ENCODE assay signal across 12 mouse cellular contexts in the genomic region with DNA sequence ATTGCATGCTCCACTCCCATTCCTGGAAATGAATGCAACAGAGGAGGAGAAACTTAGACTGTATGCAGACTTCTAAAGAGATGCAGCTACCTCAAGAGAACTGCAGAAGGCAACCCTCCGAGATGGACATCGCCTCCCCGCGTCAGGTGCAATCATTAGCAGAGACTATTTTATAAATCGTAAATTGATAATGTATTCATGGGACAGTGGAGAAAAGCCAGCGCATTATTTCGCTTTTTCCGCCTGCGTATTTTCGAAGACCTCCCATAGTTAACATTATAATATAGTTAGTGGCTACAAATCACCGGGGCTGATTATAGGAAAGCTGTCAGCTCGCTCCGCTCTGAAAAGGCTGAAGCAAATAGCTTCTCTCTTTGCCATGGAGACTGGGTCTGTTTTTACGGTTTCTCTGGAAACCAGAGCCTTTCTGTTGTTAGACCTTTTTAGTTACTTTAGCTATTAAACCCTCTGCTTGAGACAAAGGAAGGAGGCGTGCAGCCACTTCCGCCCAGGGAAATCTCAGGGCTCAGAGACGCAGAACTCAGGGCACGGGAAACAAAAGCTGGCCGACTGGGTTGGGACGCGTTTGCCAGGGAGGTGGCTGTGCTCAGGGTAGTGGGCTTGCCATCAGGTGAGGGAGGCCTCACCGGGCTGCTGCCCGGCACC.
DNase-seq lines count a peak whose midpoint lies in the region; ATAC-seq lines count a peak whose summit lies in the region.
"Had no signal": no experiment of that assay in that cellular context is flagged by ENCODE, and none has a peak within 500 bp of the region (broad histone marks: within the 10 kb centered on the region; RNA-seq: fewer than 3 reads in every experiment).

No protein-coding gene starts in this region.

- H3K27ac ChIP-seq in embryonic facial prominence, embryonic 10.5 days (replicated peaks): peak overlapping the region; percentile 64
- H3K27ac ChIP-seq in hindbrain, embryonic 14.5 days: peak overlapping the region; percentile 72
- H3K27ac ChIP-seq in midbrain, embryonic 14.5 days (replicated peaks; ENCODE audit: low read depth, low read length): peak overlapping the region; percentile 77
- H3K27ac ChIP-seq: heart, adult 2 months; liver, embryonic 15.5 days had no signal

- H3K4me2 ChIP-seq in hindbrain, embryonic 14.5 days (replicated peaks): peak overlapping the region; percentile 37
- peak overlapping the region; percentile 43 for H3K4me2 ChIP-seq in midbrain, embryonic 14.5 days (ENCODE audit: low read length)
- H3K4me2 ChIP-seq: liver, embryonic 15.5 days had no signal

- peaks cover 74% of the 10 kb centered on the region for H3K27me3 ChIP-seq in embryonic facial prominence, embryonic 10.5 days (replicated peaks; ENCODE audit: low read depth, poor library complexity, severe bottlenecking)
- H3K27me3 ChIP-seq in hindbrain, embryonic 14.5 days (ENCODE audit: control insufficient read depth, insufficient read depth, low read length): peaks cover 44% of the 10 kb centered on the region
- peaks cover 36% of the 10 kb centered on the region for H3K27me3 ChIP-seq in midbrain, embryonic 14.5 days (ENCODE audit: control insufficient read depth, insufficient read depth, low read length)

- 57% methylated on average over 23 of the region's 23 CpGs for WGBS in embryonic facial prominence, embryonic 10.5 days
- WGBS in hindbrain, embryonic 14.5 days: 11% methylated on average over 23 of the region's 23 CpGs
- WGBS in midbrain, embryonic 14.5 days: 9% methylated on average over 23 of the region's 23 CpGs

- H3K36me3 ChIP-seq in embryonic facial prominence, embryonic 10.5 days (replicated peaks): no peaks in the 10 kb centered on the region
- H3K36me3 ChIP-seq in hindbrain, embryonic 14.5 days (replicated peaks; ENCODE audit: control insufficient read depth, insufficient read depth): no peaks in the 10 kb centered on the region
- H3K36me3 ChIP-seq in midbrain, embryonic 14.5 days (ENCODE audit: control insufficient read depth, insufficient read depth, low read length): no peaks in the 10 kb centered on the region
- H3K36me3 ChIP-seq: liver, embryonic 15.5 days had no signal

- H3K4me3 ChIP-seq in embryonic facial prominence, embryonic 10.5 days: no peak overlapping the region
- no peak overlapping the region for H3K4me3 ChIP-seq in hindbrain, embryonic 14.5 days (replicated peaks; ENCODE audit: low read length)
- no peak overlapping the region for H3K4me3 ChIP-seq in midbrain, embryonic 14.5 days (replicated peaks; ENCODE audit: low read depth, low read length)
- H3K4me3 ChIP-seq: erythroblast, embryonic 14.5 days; heart, adult 2 months; liver, embryonic 15.5 days had no signal

- DNase-seq in brain, adult 2 months (ENCODE audit: low read depth, low spot score): peak; percentile 59
- DNase-seq in embryonic facial prominence, embryonic 10.5 days (ENCODE audit: low spot score): peak; percentile 25
- DNase-seq in hindbrain, embryonic 14.5 days (ENCODE audit: low spot score): peak; percentile 57
- DNase-seq in midbrain, embryonic 14.5 days: peak; percentile 77
- no peak for DNase-seq in retina, embryonic 14.5 days (ENCODE audit: low spot score)
- no peak for DNase-seq in urinary bladder, adult 18-20 months (ENCODE audit: low spot score in 2 of 2)
- DNase-seq in urinary bladder, postnatal 25 days (ENCODE audit: low spot score): no peak
- DNase-seq in spleen, postnatal 36 days (ENCODE audit: low spot score in 2 of 2): no peak
- DNase-seq: heart, adult 2 months; thymus, adult 18-20 months had no signal

- peak overlapping the region; percentile 39 for H3K9ac ChIP-seq in hindbrain, embryonic 14.5 days
- H3K9ac ChIP-seq in midbrain, embryonic 14.5 days (replicated peaks; ENCODE audit: low read length): peak overlapping the region; percentile 18; the same call in 1 of the 2 replicates
- H3K9ac ChIP-seq: liver, embryonic 15.5 days had no signal

- no peaks in the 10 kb centered on the region for H3K9me3 ChIP-seq in embryonic facial prominence, embryonic 10.5 days
- no peaks in the 10 kb centered on the region for H3K9me3 ChIP-seq in hindbrain, embryonic 14.5 days (ENCODE audit: control insufficient read depth, low read length)
- no peaks in the 10 kb centered on the region for H3K9me3 ChIP-seq in midbrain, embryonic 14.5 days (ENCODE audit: control insufficient read depth, low read length)
- H3K9me3 ChIP-seq: liver, embryonic 15.5 days had no signal

- peak; percentile 58; the same call in 1 of the 2 replicates for ATAC-seq in hindbrain, embryonic 14.5 days (ENCODE audit: low FRiP score)
- no peak for ATAC-seq in midbrain, embryonic 14.5 days (ENCODE audit: low FRiP score, low TSS enrichment)

- H3K4me1 ChIP-seq in embryonic facial prominence, embryonic 10.5 days: peaks cover 34% of the 10 kb centered on the region
- peaks cover 38% of the 10 kb centered on the region for H3K4me1 ChIP-seq in hindbrain, embryonic 14.5 days (replicated peaks; ENCODE audit: control insufficient read depth, insufficient read depth, low read length)
- peaks cover 29% of the 10 kb centered on the region for H3K4me1 ChIP-seq in midbrain, embryonic 14.5 days (ENCODE audit: control insufficient read depth, insufficient read depth, low read length)
- H3K4me1 ChIP-seq: liver, embryonic 15.5 days had no signal

Comparison
In these comparisons a context has a peak if more than half of its experiments do, and no peak if none do; other contexts are left out.
1. DNase-seq: peak in brain, adult 2 months (single experiment), embryonic facial prominence, embryonic 10.5 days (single experiment), hindbrain, embryonic 14.5 days (single experiment) and midbrain, embryonic 14.5 days (single experiment); none in retina, embryonic 14.5 days (single experiment), urinary bladder, adult 18-20 months (0 of 2), urinary bladder, postnatal 25 days (single experiment) and spleen, postnatal 36 days (0 of 2).
2. Peak in every context shown above with its lines, with median percentiles within 50 percentile points of each other: H3K27ac ChIP-seq.